Mouse (Mus musculus) ES-E14 (cell line): ENCODE measurements at regions not wholly inside any gene's neighbourhood (a gene's known extent, or its start where the extent isn't known, plus 50 kb on each side); places are given as distances from the start of the nearest gene placed in this dataset.

Experiments used
- CHD2 ChIP-seq: IDR thresholded peaks from 2 replicates; pipeline ENCODE4 v1.6.1; 2014; ENCODE audit warnings: mild to moderate bottlenecking, low read depth, low read length, inconsistent platforms
- HCFC1 ChIP-seq: IDR thresholded peaks from 2 replicates; pipeline ENCODE4 v1.6.1; 2012; ENCODE audit warnings: low read length, inconsistent platforms, borderline replicate concordance; ENCODE audit not compliant: insufficient read depth
- MAFK ChIP-seq: IDR thresholded peaks from 2 replicates; pipeline ENCODE4 v1.6.1; 2014; ENCODE audit warnings: mild to moderate bottlenecking, low read depth, low read length, inconsistent platforms; ENCODE audit not compliant: insufficient read depth
- ZC3H11A ChIP-seq: IDR thresholded peaks from 2 replicates; pipeline ENCODE4 v1.6.1; 2012; ENCODE audit warnings: low read depth, mild to moderate bottlenecking, inconsistent platforms, low read length, borderline replicate concordance
- ZNF384 ChIP-seq: IDR thresholded peaks from 2 replicates; pipeline ENCODE4 v1.6.1; 2012; ENCODE audit warnings: low read depth, low read length, inconsistent platforms

- TF ChIP-seq HCFC1: no peak
- no peak for TF ChIP-seq MAFK
- no peak for TF ChIP-seq ZNF384
- TF ChIP-seq ZC3H11A: no peak
- no peak for TF ChIP-seq CHD2
Measured at GRCm38 (mm10) chr8:35946539-35946940, 180.9 kb downstream of the Gm19410 start.
